Mouse (Mus musculus): ENCODE data around the gene Kbtbd12.

Gene Kbtbd12

DNA sequence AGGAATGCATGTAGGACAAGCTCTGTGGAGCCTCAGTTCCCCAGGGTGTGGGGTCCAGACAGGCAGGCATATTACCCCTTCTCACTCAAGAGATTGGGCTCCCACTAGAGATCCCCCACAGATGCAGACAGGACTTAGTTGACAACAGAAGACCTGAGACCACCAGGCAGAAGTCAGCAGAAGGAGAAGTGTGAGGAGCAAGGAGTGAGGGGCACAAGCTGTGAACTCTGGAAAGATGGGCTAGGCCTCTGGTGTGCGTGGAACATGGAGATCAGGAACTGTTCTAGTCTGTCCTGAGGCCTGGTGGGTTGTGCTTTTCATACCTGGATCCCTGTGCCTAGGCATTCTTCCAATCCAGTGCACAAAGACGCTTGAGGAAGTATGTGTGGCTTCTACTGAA is 87.8 kb downstream of the Kbtbd12 start:
- in situ Hi-C loops (cut with MboI, MseI): loop anchor here (5.0 kb wide), 1 partner anchor 297 kb away; no protein-coding TSS in a partner anchor

DNA sequence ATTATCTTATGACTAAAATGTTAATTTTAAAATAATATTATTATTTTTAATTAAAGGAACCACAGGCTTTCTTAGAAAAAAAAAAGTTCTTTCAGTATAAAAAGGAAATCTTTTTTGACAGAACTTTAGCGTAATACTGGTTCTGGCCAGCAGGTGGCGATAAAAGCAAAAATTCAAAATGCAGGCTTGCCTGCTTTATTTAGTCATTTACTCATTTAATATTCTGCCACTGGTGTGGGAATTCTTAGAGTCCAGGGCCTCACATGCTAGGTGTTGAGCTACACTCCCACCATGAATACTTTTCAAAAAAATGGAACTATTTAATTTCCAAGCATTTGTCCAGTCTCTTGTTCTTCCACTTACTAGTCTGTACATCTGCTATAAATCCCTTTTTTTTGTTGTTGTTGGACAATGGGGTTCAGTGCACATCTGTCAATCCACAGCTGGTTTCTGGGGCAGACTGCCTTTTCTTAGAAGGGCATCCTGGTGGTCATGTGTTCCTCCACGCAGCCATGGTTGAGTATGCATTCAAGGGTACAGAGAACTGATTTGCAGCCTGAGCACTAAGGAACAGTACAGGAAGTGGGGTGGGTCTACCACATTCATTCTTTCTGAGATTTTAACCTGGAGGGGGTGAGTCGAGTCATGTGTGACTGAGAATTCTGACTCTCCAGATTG is 88.5 kb downstream of the Kbtbd12 start:
- in situ Hi-C loops (cut with MboI, MseI): no loop called here

DNA sequence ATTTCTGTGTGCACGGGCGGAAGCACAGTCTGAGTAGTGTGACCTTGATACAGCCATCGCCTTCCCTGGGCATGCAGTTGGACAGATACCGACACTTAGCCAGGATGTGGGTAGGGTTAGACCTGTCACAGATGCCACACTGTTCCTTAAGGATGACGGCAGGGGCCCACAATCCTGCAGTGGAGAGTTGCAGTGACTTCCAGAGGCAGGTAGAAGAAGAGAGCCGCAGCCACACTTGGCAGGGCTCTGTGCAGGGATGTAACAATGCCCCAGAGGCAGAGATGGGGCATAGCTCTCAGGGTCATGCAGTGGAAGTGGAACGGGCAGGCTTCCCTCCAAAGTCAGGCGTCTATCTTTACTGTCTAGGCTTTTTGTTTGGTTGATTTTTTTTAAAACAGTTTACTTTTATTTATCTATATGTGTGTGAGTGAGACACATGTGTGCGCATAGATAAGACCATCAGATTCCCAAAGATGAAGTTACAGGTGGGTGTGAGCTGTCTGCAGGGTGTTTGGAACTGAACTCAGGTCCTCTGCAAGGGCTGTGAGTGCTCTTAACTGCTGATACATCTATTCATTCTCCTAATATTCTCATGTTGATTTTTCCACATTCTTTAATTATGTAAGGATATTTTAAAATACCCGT is 89.2 kb downstream of the Kbtbd12 start:
- in situ Hi-C loops (cut with MboI, MseI): no loop called here

DNA sequence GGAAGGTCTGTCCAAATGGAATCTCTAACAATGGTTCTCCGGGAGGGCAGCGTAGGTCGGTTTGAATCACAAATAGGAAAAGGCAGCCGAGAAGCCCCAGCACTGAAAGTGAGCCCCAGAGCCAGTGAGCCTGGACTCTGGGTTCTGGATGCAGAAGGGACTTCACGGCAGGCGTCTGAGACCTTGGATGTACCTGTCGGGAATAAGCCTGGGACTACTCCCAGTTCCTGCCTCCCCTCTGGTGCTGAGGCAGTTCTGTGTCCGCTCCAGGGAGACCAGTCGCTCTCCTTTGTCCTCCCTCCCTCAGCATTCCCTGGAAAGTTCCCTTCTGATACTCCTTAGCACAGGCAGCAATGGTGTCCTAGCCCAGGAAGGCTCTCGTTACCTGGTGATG is 92.4 kb downstream of the Kbtbd12 start:
- in situ Hi-C loops (cut with MboI, MseI): no loop called here

DNA sequence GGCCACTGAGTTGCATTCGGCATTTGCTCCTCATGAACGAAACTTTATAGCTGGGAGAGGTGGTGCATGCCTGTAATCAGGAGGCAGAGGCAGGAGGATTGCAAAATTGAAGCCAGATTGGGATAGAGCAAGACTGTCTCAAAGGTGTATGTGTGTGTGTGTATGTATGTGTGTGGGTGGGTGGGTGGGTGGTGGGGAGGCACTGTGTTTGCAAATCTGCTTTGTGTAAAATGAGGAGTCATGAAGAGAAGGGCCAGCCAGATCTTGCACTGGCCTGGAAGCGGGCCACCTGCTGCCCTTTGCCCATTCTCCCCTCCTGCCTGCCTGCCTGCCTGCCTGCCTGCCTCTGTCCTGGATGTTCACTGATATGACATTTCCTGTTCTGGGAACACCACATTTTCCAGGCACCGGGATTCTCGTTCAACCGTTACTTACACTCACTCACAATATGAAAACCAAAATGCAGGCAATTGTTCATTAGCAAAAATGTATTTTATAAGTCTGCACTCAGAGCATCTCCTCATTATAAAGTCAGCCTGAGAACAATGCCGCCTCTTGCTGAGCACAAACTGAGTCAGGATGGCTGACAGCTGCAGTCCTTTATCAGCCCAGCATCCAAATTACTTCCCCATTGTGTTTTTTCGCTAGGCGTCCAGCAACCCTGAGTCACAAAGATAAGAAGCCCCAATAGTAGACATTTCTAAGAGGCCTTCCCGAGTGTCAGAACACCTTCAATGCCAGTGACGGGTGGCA is 92.9 kb downstream of the Kbtbd12 start:
- in situ Hi-C loops (cut with MboI, MseI): no loop called here

DNA sequence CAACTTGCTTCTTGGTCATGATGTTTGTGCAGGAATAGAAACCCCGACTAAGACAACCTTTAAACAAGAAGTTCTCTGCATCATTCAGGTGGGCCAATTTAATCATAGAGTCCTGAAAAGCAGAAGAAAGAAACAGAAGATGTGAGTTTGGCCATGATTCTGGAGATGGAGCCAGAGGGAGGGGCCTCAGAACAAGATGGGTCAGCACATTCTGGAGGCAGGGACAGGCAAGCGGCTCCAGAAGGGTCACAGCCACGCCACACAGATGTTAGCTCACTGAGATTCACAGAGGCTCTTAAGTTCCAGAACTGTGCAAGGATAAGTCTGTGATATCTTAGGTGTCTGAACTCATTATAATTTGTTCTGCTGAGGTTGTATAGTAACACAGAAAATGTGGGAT is 93.5 kb downstream of the Kbtbd12 start:
- in situ Hi-C loops (cut with MboI, MseI): no loop called here

DNA sequence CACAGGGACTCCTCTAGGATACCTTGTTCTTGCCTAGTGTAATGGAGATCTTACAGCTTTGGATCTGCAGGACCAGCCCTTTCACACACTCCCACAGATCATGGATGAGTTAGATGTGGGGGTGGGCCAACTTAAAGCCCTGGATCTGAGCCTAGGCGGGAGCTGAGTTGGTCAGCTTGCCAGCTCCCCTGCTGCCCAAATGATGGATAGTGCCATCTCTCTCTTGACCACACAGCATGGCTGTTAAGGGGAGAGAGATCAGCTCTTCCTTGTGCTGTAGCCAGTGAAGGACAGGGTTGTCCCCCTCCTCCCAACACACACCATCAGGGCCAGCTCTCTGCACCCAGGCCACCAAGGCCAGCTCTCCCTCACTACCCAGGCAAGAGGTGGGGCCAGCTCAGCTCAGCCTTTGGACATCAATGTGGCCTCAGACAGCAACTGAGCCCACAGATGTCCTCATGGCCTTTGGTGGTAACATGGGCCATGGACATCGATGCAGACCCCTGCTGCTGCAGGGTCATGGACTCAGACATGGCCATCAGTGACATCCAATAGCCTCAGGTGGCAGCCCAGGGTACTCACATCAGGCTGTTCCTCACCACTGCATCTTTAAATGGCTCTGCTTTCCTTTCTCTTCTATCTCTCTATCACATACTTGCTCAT is 97.5 kb downstream of the Kbtbd12 start:
- in situ Hi-C loops (cut with MboI, MseI): no loop called here

DNA sequence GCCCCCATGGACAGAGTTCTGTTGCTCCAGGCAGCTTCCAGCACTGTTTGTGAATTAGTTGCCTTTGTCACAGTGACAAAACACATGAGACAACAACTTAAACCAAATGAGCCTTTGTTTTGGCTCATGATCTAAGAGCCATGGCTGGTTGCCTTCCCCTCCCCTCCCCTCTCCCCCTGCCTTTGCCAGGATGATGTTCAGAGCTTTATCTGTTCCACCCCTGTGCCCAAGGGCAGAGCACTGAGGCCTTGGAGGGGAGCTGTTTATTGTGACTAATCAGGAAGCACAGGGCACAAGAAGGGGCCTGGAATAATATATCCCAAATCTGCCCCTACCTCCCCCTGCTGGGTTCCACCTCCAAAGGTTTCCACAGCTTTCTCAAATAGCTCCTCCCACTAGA is 107.4 kb downstream of the Kbtbd12 start:
- in situ Hi-C loops (cut with MboI, MseI): no loop called here

DNA sequence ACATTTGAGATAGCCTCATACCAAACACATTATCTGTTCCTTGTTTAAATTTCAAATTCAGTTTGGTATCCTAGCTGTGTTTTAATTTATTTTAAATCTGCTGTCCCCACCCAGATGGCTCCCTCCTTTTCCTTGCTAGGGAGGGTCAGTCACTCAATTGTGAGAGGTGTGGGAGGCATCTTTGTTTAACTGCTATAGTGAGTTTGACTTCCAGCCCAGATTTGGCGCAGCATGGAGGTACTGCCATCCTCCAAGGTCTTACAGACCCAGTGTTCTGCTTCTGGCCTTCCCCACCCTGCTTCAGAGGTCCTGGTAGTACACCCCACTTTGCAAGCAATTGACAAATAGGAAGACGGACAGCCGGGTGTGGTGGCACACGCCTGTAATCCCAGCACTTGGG is 113.7 kb downstream of the Kbtbd12 start:
- in situ Hi-C loops (cut with MboI, MseI): no loop called here

DNA sequence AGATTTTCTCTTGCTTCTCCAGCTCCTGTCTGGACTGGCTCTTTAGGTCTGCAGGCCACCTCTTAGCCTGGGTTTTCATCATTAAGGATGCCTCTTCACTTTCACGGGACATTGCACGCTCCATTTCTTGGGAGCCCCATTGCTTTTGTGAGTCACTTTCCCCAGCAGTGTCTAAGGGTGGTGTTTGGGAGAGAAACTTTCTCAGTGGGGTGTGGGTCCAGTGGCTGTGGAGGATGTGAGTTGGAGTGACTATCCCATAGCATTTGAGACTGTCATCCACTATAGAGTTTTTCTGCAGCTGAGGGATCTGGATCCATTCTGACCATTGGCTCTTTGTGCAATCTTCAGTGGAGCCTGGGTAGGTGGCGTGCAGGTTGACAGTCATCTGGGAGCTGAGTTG is 114.3 kb downstream of the Kbtbd12 start:
- in situ Hi-C loops (cut with MboI, MseI): no loop called here

DNA sequence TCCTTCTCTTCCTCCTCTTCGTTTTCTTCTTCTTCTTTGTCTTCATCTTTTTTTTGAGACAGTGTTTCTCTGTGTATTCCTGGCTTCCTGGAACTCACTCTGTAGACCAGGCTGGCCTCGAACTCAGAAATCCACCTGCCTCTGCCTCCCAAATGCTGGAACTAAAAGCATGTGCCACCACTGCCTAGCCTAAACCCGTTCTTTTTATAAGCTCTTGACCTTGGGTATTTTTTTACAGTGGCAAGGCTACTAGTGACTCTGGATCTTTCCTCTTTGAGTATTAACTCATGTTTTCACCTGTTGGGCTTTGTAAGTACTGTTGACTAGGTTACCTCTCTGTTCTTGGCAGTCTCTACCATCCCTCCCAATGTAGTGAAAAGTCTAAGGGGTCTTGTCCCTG is 114.7 kb downstream of the Kbtbd12 start:
- in situ Hi-C loops (cut with MboI, MseI): no loop called here

DNA sequence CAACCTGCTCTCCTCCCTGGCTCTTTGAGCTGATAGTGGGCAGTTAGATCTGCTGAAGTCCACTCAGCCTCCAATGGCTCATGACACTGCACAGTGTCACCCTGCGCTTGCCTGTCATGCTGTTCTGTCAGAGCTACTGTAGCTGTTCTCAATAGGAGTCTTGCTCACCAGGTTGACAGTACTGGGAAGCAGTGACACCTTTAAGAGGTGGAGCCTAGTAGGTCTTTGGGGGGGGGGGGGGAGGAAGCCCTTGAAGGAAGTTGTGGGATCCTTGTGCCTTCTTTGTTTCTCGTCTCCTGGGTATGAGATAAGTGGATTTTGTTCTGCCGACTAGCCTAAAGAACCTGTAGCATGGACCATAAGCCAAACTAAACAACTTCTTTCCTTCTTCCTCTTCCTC is 115.1 kb downstream of the Kbtbd12 start:
- in situ Hi-C loops (cut with MboI, MseI): no loop called here

DNA sequence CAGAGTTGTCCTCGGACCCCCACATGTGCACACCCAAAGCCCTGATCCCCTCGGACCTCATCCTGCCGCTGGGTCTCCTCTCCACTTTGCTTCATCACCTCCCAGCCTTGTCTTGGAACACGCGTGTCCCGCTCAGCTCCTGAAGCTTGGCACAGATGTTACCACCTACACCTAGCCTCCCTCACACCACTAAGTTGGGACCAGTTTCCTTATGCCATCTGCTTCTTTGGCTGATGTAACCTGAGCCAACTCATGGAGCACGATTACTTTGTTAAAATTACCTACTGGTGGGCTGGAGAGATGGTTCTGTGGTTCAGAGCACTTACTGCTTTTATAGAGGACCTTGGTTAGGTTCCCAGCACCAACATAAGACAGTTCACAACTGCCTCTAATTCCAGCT is 115.9 kb downstream of the Kbtbd12 start:
- in situ Hi-C loops (cut with MboI, MseI): no loop called here

DNA sequence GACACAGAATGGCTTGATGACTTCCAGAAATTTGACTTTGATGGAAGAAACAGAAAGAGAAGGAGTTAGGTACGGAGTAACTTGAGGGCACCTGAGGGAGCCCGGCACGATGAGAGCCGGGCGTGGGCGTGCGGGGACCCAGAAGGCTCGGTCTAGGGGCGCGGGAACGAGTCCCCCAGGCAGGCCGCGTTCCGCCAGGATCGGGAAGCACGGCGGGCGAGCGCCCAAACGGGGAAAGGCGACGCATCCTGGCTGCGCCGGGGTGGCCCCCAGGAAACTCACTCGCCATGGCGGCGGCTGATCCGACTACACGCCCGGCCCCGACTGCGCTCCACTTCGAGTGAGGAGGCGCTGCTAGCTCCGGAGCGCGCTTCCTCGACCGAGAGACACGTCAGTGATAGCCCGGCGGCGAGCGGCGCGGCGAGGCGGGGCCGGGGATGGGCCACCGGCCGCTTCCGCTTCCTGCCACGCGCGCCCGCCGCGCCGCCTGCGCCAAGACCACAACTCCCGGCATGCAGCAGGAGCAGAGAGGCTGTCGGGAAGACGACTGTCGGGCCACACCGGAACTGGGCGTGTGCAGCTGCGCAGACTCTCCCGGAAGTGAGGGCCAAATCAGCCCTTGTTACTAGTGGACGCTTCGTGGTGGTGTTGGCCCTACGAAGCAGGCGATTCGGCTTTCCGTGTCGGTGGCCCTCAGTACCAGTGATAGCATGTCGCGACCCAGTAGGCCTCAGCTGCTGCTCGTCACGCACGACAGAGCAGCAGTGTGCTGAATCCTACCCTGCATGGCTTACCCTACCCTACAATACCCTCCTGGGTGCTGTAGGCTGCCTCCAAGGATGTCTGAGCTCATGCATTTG is 119.1 kb downstream of the Kbtbd12 start, which contains the start of gene Sec61a1:
Gene Sec61a1 (minus strand): TSS at position 502 of the 860 bp plus-strand sequence.
- in situ Hi-C loops (cut with MboI, MseI): loop anchor here (10.0 kb wide), 1 partner anchor 54 kb away; the partner anchor contains the start of gene Ruvbl1

DNA sequence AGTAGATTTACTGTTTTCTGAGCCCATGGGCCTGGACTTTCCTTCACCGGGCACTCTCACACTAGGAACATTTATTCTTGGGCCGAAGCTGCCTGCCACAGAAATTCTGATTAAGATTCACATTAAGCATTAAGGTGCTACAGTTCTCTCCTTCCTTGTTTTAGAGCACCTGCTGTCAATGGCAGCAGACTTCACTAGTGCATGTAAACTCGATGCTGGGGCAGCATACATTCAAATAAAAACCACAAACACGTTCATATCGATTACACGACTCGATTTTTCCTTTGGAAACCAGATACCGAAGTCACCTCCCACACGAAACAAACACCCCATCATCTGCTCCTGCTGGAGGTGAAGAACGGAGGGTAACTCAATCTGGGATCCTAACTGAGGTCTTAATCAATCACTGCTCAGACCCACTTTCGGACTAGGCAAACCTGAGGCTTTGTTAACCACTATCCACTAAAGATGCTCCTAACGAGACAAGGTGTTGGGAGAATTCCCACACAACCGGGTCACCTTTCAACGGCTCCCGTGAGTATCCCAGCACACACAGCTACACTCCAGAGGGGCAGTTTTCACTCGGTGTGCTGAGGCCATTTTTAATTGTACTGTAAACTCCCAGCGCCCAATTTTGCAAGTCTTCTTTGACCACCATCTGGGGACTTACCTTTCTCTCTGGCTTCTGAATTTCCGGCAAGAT is 119.9 kb downstream of the Kbtbd12 start:
- in situ Hi-C loops (cut with MboI, MseI): loop anchor here (10.0 kb wide), 1 partner anchor 53 kb away; the partner anchor contains the start of gene Ruvbl1

DNA sequence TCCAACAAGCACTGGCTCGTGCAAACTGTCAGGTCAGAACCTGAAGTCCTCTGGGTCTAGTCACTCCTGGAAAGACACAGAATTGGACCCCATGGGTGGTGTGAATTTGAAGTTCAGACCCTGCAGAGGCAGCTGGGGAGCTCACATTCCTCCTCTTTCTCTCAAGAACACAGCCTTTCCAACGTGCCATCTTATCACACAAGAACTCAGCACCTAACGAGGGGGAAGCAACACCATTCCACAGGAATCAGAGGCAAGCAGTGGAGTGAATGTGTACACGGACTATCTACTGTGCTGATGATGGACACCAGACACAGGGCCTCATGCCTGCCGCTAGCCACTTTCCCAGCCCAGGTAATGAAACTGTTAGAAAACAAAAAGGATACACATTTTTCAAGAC is 121.1 kb downstream of the Kbtbd12 start:
- in situ Hi-C loops (cut with MboI, MseI): loop anchor here (10.0 kb wide), 1 partner anchor 52 kb away; the partner anchor contains the start of gene Ruvbl1

DNA sequence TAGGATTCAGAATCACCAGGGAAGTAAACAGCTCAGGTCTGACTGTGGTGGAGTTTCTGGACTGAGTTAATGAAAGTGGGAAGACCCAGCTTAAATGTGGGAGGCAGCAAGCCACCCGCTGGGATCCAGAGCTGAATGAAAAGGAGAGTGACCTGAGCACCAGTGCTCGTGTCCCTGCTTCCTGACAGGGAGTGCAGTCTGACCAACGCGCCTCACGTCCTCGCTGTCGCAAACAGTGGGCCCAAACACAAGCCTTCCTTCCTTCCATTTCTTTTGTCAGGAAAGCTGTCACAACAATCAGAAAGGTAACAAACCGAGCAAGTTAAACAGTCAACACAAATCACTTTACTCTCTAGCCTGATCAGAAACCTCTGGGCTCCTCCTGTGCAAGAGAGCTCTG is 121.8 kb downstream of the Kbtbd12 start:
- in situ Hi-C loops (cut with MboI, MseI): loop anchor here (10.0 kb wide), 1 partner anchor 51 kb away; the partner anchor contains the start of gene Ruvbl1

DNA sequence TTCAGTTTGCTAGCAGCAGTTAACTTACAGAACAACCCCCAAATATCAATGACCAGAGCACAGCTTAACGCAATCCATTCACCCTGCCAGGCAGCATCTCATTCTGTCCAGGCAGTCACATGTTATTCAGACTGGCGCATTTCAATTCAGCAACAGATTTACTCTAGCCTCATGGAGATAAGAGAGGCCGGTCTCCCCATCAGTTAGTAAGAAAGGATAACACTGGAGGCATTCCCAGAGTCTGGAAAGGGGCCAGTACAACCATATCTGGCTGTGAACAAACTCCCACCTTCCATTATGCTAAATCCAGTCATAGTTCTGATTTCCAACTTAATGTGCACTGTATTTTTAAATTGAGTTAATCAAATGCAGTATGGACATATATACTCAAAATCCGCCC is 123.2 kb downstream of the Kbtbd12 start:
- in situ Hi-C loops (cut with MboI, MseI): loop anchor here (10.0 kb wide), 1 partner anchor 50 kb away; the partner anchor contains the start of gene Ruvbl1

DNA sequence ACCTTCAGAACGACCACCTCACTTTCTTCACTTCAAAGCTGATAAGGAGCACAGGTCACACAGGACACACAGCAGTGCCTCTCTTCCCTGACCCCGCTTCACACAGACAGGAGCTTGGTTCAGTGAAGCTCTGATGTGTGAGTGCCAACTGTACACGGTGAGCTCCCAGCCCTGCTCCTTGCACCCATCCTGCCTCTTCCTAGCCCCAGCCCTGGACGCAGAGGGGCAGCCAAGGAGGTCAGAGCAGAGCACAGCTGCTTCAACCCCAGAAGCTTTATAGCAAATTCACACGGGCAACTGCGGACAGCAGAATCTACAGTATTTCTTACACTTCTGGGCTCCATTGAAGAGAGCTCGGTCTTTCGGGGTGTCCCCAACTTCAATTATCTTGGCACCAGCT is 123.8 kb downstream of the Kbtbd12 start:
- in situ Hi-C loops (cut with MboI, MseI): loop anchor here (10.0 kb wide), 1 partner anchor 49 kb away; the partner anchor contains the start of gene Ruvbl1

DNA sequence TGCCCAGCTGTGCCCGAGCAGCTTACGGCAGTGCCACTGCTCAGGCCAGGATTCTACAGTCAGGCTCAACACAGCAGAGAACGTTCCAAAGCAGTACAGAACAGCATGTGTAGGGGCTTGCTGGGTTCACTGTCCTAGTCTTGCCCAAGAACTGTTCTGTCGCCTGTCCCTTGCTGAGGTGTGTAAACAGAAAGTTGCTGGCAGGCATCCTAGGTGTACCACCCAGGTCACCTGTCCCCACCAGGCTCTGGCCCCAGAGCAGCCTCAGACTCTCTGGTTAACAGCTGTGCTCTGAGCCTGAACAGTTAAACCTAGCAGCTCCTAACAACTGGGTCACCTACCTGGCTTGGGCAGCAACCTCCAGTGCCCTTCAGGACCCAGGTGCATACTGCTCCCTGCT is 134.7 kb downstream of the Kbtbd12 start:
- in situ Hi-C loops (cut with MboI, MseI): loop anchor here (10.0 kb wide), 1 partner anchor 308 kb away; the partner anchor contains the start of gene Gata2

Data from T-helper 1 cell (primary cell).